Mouse (Mus musculus) hindbrain, embryonic 16.5 days (tissue): Measurements from ENCODE around the gene Faf1. TPM values are rescaled to one million over a fixed set of nuclear protein-coding genes. Genes with fewer than 3 reads are reported as not detected.

ENCODE experiments used
- ATAC-seq: fragments of 200-750 bp; cut with Nextera tagmentation; 2 replicates; pipeline ENCODE4 v1.8.0; 2017; ENCODE audit warnings: moderate TSS enrichment, moderate library complexity
- H3K27ac ChIP-seq: fragments of 300-500 bp; sonication (generic); 2 replicates; pipeline ENCODE4 v1.5.1; 2014; ENCODE audit warnings: low read depth, mild to moderate bottlenecking, control low read depth, low read length, moderate library complexity
- H3K27me3 ChIP-seq: fragments of 300-500 bp; sonication (generic); replicated peaks from 2 replicates; pipeline ENCODE4 v1.6.1; 2014; ENCODE audit warnings: low read length; ENCODE audit not compliant: control insufficient read depth, insufficient read depth
- H3K36me3 ChIP-seq: fragments of 300-500 bp; sonication (generic); 2 replicates; pipeline ENCODE4 v1.6.1; 2014; ENCODE audit warnings: mild to moderate bottlenecking, low read length, moderate library complexity, mixed read lengths; ENCODE audit not compliant: control insufficient read depth, insufficient read depth
- H3K4me1 ChIP-seq: fragments of 300-500 bp; sonication (generic); 2 replicates; pipeline ENCODE4 v1.6.1; 2014; ENCODE audit warnings: low read depth, low read length; ENCODE audit not compliant: control insufficient read depth, insufficient read depth
- H3K4me2 ChIP-seq: fragments of 300-500 bp; sonication (generic); 2 replicates; pipeline ENCODE4 v1.6.1; 2014; ENCODE audit warnings: mild to moderate bottlenecking, low read length, control low read depth, moderate library complexity
- H3K4me3 ChIP-seq: fragments of 300-500 bp; sonication (generic); 2 replicates; pipeline ENCODE4 v1.5.1; 2014; ENCODE audit warnings: mild to moderate bottlenecking, low read length, control low read depth, moderate library complexity
- H3K9ac ChIP-seq: fragments of 300-500 bp; sonication (generic); 2 replicates; pipeline ENCODE4 v1.6.1; 2014; ENCODE audit warnings: low read depth, mild to moderate bottlenecking, control low read depth, low read length, moderate library complexity
- H3K9me3 ChIP-seq: fragments of 300-500 bp; sonication (generic); 2 replicates; pipeline ENCODE4 v1.6.1; 2014; ENCODE audit warnings: mild to moderate bottlenecking, low read length, moderate library complexity; ENCODE audit not compliant: control insufficient read depth
- WGBS: fragments of 180-500 bp; shearing (Covaris S2); extraction: QIAGEN DNeasy Blood & Tissue Kit; methylation state at CpG from one replicate; pipeline ENCODE4 v1.1.7; 2014; 5-methylcytosine and 5-hydroxymethylcytosine counted together
- polyA plus RNA-seq: library from polyadenylated mRNA; unstranded; fragments of >200 nt; fragmentation: Nextera tagmentation; extraction: Ambion mirVana; gene quantifications from 2 replicates; pipeline ENCODE4 v1.2.1, GENCODE M21; 2015

Gene Faf1
- polyA plus RNA-seq, 1 experiment from 2014 or later = 25.0 TPM

DNA sequence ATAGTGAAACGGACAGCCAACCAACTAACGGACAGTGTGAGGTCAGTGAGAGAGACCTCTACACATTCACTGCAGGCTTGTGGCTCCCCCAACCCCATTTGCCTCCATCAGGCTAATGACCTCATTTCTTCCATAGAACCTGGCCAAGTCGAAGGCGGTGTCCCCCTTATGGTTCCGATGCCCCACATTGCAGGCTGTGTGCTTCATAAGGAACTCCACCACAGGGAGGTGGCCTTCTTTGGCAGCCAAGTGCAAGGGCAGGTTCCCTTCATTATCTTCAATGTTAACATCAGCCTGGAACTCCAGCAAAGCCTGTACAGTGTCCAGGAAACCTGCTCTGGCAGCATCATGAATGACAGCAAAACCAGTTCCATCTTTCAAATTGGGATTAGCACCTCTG lies 15.2 kb upstream of the Faf1 start:
- H3K27me3 ChIP-seq = peaks cover 30% of the 10 kb centered on the region

DNA sequence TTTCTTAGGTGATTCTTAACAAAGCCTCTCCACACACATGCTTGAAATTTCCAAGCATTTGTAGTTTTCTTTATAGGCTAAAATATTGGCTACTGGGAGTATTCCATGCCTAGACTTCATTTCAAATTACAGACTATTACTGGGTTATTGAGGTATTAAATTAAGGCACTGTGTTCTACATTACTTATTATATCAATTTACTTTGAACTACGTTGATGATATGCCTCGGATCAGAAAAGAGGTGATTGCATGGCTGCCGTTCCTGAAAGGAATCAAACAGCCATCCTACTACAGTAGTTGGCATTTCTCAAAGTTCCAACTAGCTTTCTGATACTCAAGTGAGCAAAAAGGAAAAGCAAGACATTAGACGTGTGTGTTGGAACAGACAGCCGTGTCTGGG lies 14.1 kb upstream of the Faf1 start:
- no peak overlapping the region for H3K27ac ChIP-seq
- ATAC-seq = no peak
- H3K4me1 ChIP-seq = peaks cover 15% of the 10 kb centered on the region
- no peaks in the 10 kb centered on the region; the same call in 1 of the 2 replicates for H3K9me3 ChIP-seq
- H3K4me3 ChIP-seq = no peak overlapping the region
- WGBS = 29% methylated on average over 5 of the region's 5 CpGs
- H3K36me3 ChIP-seq = no peaks in the 10 kb centered on the region
- peaks cover 28% of the 10 kb centered on the region for H3K27me3 ChIP-seq
- H3K9ac ChIP-seq = no peak overlapping the region
- no peak overlapping the region for H3K4me2 ChIP-seq

More for the DNA sequence above, 15.2 kb upstream of the Faf1 start:
- WGBS = 31% methylated on average over 5 of the region's 5 CpGs
- no peaks in the 10 kb centered on the region; the same call in 1 of the 2 replicates for H3K9me3 ChIP-seq
- no peak overlapping the region for H3K4me3 ChIP-seq
- H3K36me3 ChIP-seq = no peaks in the 10 kb centered on the region
- no peak overlapping the region for H3K27ac ChIP-seq
- no peak overlapping the region for H3K9ac ChIP-seq
- no peak for ATAC-seq
- H3K4me2 ChIP-seq = no peak overlapping the region
- H3K4me1 ChIP-seq = peaks cover 13% of the 10 kb centered on the region

DNA sequence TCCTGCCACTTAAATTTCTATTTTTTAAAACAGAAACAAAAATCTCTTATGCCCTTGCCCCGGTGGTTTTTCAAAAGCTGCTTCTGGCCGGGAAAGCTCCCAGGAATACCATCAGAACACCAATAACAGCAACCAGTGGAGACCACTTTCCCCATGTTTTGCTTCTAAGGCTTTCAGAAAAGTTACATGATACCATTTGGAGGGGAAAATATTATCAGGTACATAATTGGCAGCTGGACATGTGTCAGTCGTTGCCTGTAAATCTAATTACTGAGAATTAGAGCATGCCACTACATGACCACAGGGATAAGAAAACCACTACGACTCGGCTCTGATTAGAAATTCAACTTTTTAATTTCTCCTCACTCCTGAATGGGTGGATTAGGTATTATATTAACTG lies 12.3 kb upstream of the Faf1 start:
- H3K4me1 ChIP-seq = peaks cover 13% of the 10 kb centered on the region
- H3K36me3 ChIP-seq = no peaks in the 10 kb centered on the region
- H3K9me3 ChIP-seq = no peaks in the 10 kb centered on the region; the same call in 1 of the 2 replicates
- H3K27me3 ChIP-seq = peaks cover 24% of the 10 kb centered on the region
- WGBS = 19% methylated on average over 5 of the region's 5 CpGs
- H3K4me3 ChIP-seq = peak overlapping the region; percentile 4; the same call in 1 of the 2 replicates
- ATAC-seq = no peak
- no peak overlapping the region for H3K27ac ChIP-seq
- H3K9ac ChIP-seq = no peak overlapping the region
- peak overlapping the region; percentile 23 for H3K4me2 ChIP-seq

- Histone ChIP-seq H3K27me3 (peaks cover 18% of the 10 kb centered on the region), H3K9me3 (no peaks in the 10 kb centered on the region; the same call in 1 of the 2 replicates), H3K4me3 (peak overlapping the region; percentile 58), H3K27ac (no peak overlapping the region), H3K4me1 (peaks cover 13% of the 10 kb centered on the region), H3K4me2 (peak overlapping the region; percentile 85), H3K36me3 (no peaks in the 10 kb centered on the region), H3K9ac (peak overlapping the region; percentile 81)
- 1% methylated on average over 48 of the region's 49 CpGs for WGBS
- ATAC-seq = peak; percentile 38
Measured at GRCm38 (mm10) chr4:109665101-109665981, 11.0 kb upstream of the Faf1 start.

DNA sequence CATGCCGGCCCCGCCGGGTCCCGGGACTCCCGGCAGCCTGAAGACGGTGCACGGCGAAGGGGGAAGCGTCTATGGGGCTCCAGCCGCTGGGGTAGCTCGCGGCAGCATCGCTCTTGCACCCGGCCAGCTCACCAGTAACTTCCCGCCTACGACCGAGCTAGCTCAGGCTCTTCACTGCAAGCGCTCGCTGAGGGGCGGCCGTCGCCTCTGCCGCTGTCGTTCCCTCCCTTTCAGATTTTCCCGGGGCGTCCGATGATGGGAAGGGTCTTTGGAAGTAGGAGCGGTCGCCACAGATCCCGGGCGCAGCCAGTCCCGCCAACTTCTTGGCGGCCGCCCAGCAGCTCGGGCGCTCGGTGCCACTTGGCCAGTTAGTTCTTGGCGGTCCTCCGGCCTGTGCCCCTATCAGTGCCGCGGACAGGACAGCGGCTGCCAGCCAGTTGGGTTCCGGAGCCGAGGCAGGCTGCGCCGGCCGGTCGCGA lies 10.4 kb upstream of the Faf1 start:
- Histone ChIP-seq H3K27me3 (peaks cover 15% of the 10 kb centered on the region), H3K9me3 (no peaks in the 10 kb centered on the region; the same call in 1 of the 2 replicates), H3K4me2 (peak overlapping the region; percentile 85), H3K9ac (peak overlapping the region; percentile 81), H3K4me3 (peak overlapping the region; percentile 58), H3K4me1 (peaks cover 13% of the 10 kb centered on the region), H3K36me3 (no peaks in the 10 kb centered on the region), H3K27ac (peak overlapping the region; percentile 67)
- 0% methylated on average over 49 of the region's 49 CpGs for WGBS
- ATAC-seq = peak; percentile 67

DNA sequence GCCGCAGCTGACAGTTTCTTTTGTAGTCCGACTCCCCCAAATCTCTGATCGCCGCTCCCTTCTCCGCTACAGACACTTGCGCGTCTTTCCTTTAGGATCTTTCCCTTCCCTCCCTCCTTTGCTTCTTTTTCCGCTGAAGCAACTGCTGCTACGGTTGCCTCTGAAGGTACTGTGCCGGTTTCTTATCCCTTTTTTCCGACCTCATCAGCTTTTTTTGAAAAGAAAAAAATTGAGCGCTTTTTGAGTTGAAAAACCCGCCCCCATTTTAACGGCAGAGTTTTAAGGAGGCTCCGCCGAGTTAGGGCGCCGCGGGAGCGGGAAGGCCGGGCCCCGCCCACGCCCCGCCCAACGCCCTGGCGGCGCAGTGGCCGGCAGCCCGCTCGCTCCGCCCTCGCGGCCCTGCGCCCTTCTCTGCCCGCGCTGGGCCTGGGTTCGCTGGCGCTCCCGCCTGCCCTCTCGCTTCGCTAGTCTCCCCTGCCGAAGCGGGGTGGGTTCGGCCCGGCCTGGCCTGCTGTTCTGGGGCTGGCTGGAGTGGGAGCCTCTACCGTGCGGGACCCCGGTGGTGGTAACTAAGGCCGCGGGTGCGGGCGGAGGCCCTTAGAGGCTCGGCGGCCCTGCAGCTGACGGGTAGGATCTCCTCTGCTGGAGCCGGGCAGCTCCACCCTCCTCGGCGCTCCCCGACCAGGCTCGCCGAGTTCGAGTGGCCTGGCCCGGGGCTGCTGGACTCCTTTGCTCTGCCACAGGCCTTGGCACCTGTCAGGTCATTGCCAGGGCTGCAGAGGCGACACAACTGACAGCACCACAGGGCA lies 9.7 kb upstream of the Faf1 start, which contains the start of gene Cdkn2c:
Gene Cdkn2c, minus strand, starts transcription at position 729 of the 809 bp plus-strand sequence.
- WGBS = under 1% methylated on average over 64 of the region's 64 CpGs
- H3K9ac ChIP-seq = peak within 1 kb of the TSS; percentile 81
- no peaks in the 10 kb centered on the region for H3K36me3 ChIP-seq
- H3K4me1 ChIP-seq = peaks cover 13% of the 10 kb centered on the region
- peak within 1 kb of the TSS; percentile 58 for H3K4me3 ChIP-seq
- peak within 1 kb of the TSS; percentile 89 for H3K27ac ChIP-seq
- H3K4me2 ChIP-seq = peak within 1 kb of the TSS; percentile 85
- H3K9me3 ChIP-seq = no peaks in the 10 kb centered on the region; the same call in 1 of the 2 replicates
- peak; percentile 94 for ATAC-seq
- H3K27me3 ChIP-seq = peaks cover 11% of the 10 kb centered on the region

DNA sequence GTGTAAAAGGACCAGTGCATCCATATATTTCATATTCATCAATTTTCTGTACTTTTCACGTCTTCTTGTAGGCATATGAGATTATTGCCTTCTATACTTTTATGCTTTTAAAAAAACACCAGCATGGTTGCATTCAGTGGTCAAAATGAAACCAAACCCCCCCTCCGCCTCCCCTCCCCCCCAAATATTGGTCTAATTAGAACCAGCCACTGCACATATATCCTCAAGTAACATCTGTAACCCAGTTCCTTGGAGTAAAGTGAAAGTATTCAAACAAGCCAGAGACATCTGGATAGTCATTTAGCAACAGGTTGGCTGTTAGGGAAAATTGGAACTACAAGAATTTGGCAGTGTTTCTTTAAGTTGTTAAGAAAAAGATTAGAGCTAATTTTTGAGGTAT lies 8.9 kb upstream of the Faf1 start:
- 50% methylated on average over 2 of the region's 2 CpGs for WGBS
- Histone ChIP-seq H3K27ac (no peak overlapping the region), H3K36me3 (no peaks in the 10 kb centered on the region), H3K4me2 (peak overlapping the region; percentile 85), H3K27me3 (peaks cover 6% of the 10 kb centered on the region), H3K9ac (no peak overlapping the region), H3K4me1 (peaks cover 13% of the 10 kb centered on the region), H3K4me3 (no peak overlapping the region; the same call in 1 of the 2 replicates), H3K9me3 (no peaks in the 10 kb centered on the region; the same call in 1 of the 2 replicates)
- ATAC-seq = no peak

DNA sequence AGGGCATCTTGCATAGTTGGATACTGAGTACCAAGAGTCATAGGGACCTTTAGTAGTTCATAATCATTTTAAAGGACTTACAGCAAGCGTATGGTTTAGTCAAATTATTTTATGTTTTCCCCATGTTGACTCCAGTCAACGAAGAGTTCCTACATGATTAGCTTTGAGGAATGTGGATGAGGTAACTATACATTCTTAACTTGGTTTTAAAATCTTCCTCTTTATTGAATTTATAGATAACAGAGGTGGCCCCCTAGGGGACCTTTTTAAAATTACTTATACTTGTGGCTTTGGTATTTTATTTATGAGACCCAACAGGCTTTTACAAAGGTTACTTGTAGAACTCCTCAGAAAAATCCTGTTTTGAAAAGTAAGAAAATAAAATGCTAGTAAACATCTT lies 6.2 kb upstream of the Faf1 start:
- no peak for ATAC-seq
- WGBS = 73% methylated on average over 2 of the region's 2 CpGs
- no peaks in the 10 kb centered on the region; the same call in 1 of the 2 replicates for H3K9me3 ChIP-seq

More for the DNA sequence above, 6.2 kb upstream of the Faf1 start:
- H3K27me3 ChIP-seq = peaks cover 4% of the 10 kb centered on the region; the same call in 1 of the 2 replicates
- no peak overlapping the region for H3K4me2 ChIP-seq
- H3K36me3 ChIP-seq = no peaks in the 10 kb centered on the region
- H3K27ac ChIP-seq = no peak overlapping the region
- peaks cover 13% of the 10 kb centered on the region for H3K4me1 ChIP-seq
- H3K4me3 ChIP-seq = no peak overlapping the region
- H3K9ac ChIP-seq = no peak overlapping the region
